Mouse (Mus musculus): ENCODE data around the gene Ciao2a.

- TF ChIP-seq EP300 (IDR thresholded peaks at IDR 0.05; ENCODE audit: insufficient read depth, low read depth, low read length) (no peak), CTCF (IDR thresholded peaks at IDR 0.05) (no peak), POLR2A (IDR thresholded peaks at IDR 0.05; ENCODE audit: insufficient read depth, low read depth, low read length) (no peak)
Measured at GRCm38 (mm10) chr9:66109574-66109973, 16.8 kb upstream of the Ciao2a start.
